Mouse (Mus musculus): ENCODE results near the gene Pa2g4. TPM values are rescaled to one million over a fixed set of nuclear protein-coding genes. Genes with fewer than 3 reads are reported as not detected.

The Pa2g4 gene
- polyA plus RNA-seq, 1 experiment from 2014 or later, result 187 TPM

DNA sequence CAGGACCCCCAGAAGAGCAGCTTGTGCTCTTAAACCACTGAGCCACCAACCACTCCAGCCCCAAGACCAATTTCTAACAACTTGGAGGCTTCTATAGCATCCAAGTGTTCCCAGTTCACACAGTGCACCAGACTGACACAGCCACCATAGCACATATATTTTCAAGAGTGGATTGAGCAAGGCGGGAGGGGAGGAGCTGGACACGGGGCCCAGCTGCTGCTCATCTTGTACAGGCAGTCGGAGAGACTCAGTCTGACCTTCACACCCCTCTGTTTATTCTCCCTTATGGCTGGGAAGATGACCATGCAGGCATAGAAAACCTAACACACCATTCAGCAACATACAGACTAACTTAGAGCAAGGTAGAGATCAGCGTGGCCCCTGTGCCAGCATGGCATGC, 56.0 kb downstream of the Pa2g4 start:
- Histone ChIP-seq H3K4me2 (ENCODE audit: low read length) (no peak overlapping the region), H3K4me1 (ENCODE audit: control insufficient read depth, insufficient read depth, low read length) (no peaks in the 10 kb centered on the region), H3K36me3 (ENCODE audit: control insufficient read depth, insufficient read depth, low read length) (peaks cover 4% of the 10 kb centered on the region; the same call in 1 of the 2 replicates), H3K27me3 (replicated peaks; ENCODE audit: control insufficient read depth, insufficient read depth, low read length) (no peaks in the 10 kb centered on the region), H3K4me3 (ENCODE audit: low read depth, low read length) (no peak overlapping the region), H3K9me3 (replicated peaks; ENCODE audit: control insufficient read depth, low read length) (no peaks in the 10 kb centered on the region), H3K9ac (ENCODE audit: low read length) (no peak overlapping the region), H3K27ac (ENCODE audit: low read depth, low read length) (no peak overlapping the region)
- DNase-seq (ENCODE audit: low spot score), result no peak
- no peak for ATAC-seq
- WGBS, result 87% methylated on average over 4 of the region's 4 CpGs

DNA sequence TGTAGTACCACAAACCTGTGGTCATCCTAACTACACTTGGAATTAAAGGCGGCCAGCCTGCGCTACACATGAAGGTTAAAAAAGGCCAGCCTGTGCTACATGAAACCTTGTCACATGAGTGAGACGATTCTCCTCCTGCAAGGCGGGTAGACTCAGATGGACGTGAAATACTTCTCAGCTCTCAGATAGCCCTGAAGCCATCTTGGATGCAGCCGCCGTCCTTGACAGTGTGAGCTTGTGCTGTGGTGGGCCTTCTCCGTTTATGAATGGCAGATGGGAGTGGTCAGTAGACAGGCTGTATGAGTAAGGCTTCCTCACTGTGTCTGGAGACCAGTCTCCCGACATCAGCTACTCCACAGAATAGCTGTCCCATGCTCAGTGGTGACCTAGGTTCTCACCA, 56.6 kb downstream of the Pa2g4 start:
- WGBS, result 93% methylated on average over 9 of the region's 9 CpGs
- H3K4me3 ChIP-seq (ENCODE audit: low read depth, low read length), result no peak overlapping the region
- no peak for DNase-seq (ENCODE audit: low spot score)
- H3K4me2 ChIP-seq (ENCODE audit: low read length), result no peak overlapping the region
- no peak overlapping the region for H3K27ac ChIP-seq (ENCODE audit: low read depth, low read length)
- no peak overlapping the region for H3K9ac ChIP-seq (ENCODE audit: low read length)
- H3K9me3 ChIP-seq (replicated peaks; ENCODE audit: control insufficient read depth, low read length), result no peaks in the 10 kb centered on the region
- peaks cover 4% of the 10 kb centered on the region; the same call in 1 of the 2 replicates for H3K36me3 ChIP-seq (ENCODE audit: control insufficient read depth, insufficient read depth, low read length)
- no peaks in the 10 kb centered on the region for H3K27me3 ChIP-seq (replicated peaks; ENCODE audit: control insufficient read depth, insufficient read depth, low read length)
- no peaks in the 10 kb centered on the region for H3K4me1 ChIP-seq (ENCODE audit: control insufficient read depth, insufficient read depth, low read length)
- ATAC-seq, result no peak

DNA sequence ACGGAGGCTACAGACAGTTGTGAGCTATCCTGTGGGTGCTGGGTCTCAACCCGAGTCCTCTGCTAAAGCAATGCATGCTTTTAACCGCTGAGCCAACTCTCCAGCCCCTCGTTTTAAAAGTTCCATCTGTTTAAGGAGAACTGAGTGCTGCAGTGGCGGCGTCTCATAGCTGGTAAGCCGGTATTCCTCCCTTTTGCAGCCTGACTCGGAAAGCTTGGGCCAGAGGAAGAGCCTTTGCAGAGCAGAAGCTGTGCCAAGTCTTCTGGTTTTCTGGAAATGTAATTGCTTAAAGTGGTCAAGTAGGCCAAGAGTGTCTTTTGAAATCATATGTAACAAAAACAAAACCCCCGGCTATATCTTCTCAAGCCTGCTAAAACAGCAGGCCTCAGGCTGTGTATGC, 57.5 kb downstream of the Pa2g4 start:
- Histone ChIP-seq H3K4me3 (ENCODE audit: low read depth, low read length) (no peak overlapping the region), H3K36me3 (ENCODE audit: control insufficient read depth, insufficient read depth, low read length) (no peaks in the 10 kb centered on the region), H3K9me3 (replicated peaks; ENCODE audit: control insufficient read depth, low read length) (no peaks in the 10 kb centered on the region), H3K4me2 (ENCODE audit: low read length) (no peak overlapping the region), H3K4me1 (ENCODE audit: control insufficient read depth, insufficient read depth, low read length) (no peaks in the 10 kb centered on the region), H3K27me3 (replicated peaks; ENCODE audit: control insufficient read depth, insufficient read depth, low read length) (no peaks in the 10 kb centered on the region), H3K9ac (ENCODE audit: low read length) (no peak overlapping the region), H3K27ac (ENCODE audit: low read depth, low read length) (no peak overlapping the region)
- ATAC-seq (no peak), DNase-seq (ENCODE audit: low spot score) (no peak)
- WGBS, result 83% methylated on average over 9 of the region's 9 CpGs

Small RNA genes lying within 50 kb of the gene (microRNA-seq; reads per million reads assigned to microRNA genes)
- gene Gm47275 (not detected), gene Mir6916 (not detected), gene Mir6917 (not detected)

Other genes starting within 250 kb of the Pa2g4 start
- 231 and 256 TPM in 2 replicates for gene Cnpy2, start 243.5 kb downstream of the Pa2g4 start, polyA plus RNA-seq (2014; fragmentation: Nextera tagmentation; extraction: Ambion mirVana)
- 234 and 243 TPM in 2 replicates for gene Cs, start 228.3 kb downstream of the Pa2g4 start, polyA plus RNA-seq (2014; fragmentation: Nextera tagmentation; extraction: Ambion mirVana)
- 22.8 and 26.9 TPM in 2 replicates for gene Coq10a, start 197.0 kb downstream of the Pa2g4 start, polyA plus RNA-seq (2014; fragmentation: Nextera tagmentation; extraction: Ambion mirVana)
- gene Ankrd52, start 188.9 kb downstream of the Pa2g4 start, polyA plus RNA-seq (2014; fragmentation: Nextera tagmentation; extraction: Ambion mirVana), result 6.8 and 10.3 TPM in 2 replicates
- not detected in 2 replicates for gene Slc39a5, start 164.8 kb downstream of the Pa2g4 start, polyA plus RNA-seq (2014; fragmentation: Nextera tagmentation; extraction: Ambion mirVana)
- gene Nabp2, start 154.5 kb downstream of the Pa2g4 start, polyA plus RNA-seq (2014; fragmentation: Nextera tagmentation; extraction: Ambion mirVana), result 147 and 180 TPM in 2 replicates
- gene Rnf41, start 154.3 kb downstream of the Pa2g4 start, polyA plus RNA-seq (2014; fragmentation: Nextera tagmentation; extraction: Ambion mirVana), result 94.2 and 107 TPM in 2 replicates
- gene Smarcc2, start 106.7 kb downstream of the Pa2g4 start, polyA plus RNA-seq (2014; fragmentation: Nextera tagmentation; extraction: Ambion mirVana), result 178 and 201 TPM in 2 replicates
- 732 and 818 TPM in 2 replicates for gene Myl6, start 71.8 kb downstream of the Pa2g4 start, polyA plus RNA-seq (2014; fragmentation: Nextera tagmentation; extraction: Ambion mirVana)
- 4.6 and 5.8 TPM in 2 replicates for gene Myl6b, start 67.3 kb downstream of the Pa2g4 start, polyA plus RNA-seq (2014; fragmentation: Nextera tagmentation; extraction: Ambion mirVana)
- gene Esyt1, start 40.1 kb downstream of the Pa2g4 start, polyA plus RNA-seq (2014; fragmentation: Nextera tagmentation; extraction: Ambion mirVana), result 4.7 and 6.3 TPM in 2 replicates
- gene Zc3h10, start 18.2 kb downstream of the Pa2g4 start, polyA plus RNA-seq (2014; fragmentation: Nextera tagmentation; extraction: Ambion mirVana), result 16.2 and 18.2 TPM in 2 replicates
- gene Rpl41, start 16.7 kb downstream of the Pa2g4 start, polyA plus RNA-seq (2014; fragmentation: Nextera tagmentation; extraction: Ambion mirVana), result 2,276 and 3,259 TPM in 2 replicates
- 0.17 and 0.40 TPM in 2 replicates for gene Erbb3, start 23.7 kb upstream of the Pa2g4 start, polyA plus RNA-seq (2014; fragmentation: Nextera tagmentation; extraction: Ambion mirVana)
- gene Rps26, start 60.8 kb upstream of the Pa2g4 start, polyA plus RNA-seq (2014; fragmentation: Nextera tagmentation; extraction: Ambion mirVana), result 522 and 721 TPM in 2 replicates
- 6.5 and 9.2 TPM in 2 replicates for gene Ikzf4, start 80.0 kb upstream of the Pa2g4 start, polyA plus RNA-seq (2014; fragmentation: Nextera tagmentation; extraction: Ambion mirVana)
- gene Suox, start 108.1 kb upstream of the Pa2g4 start, polyA plus RNA-seq (2014; fragmentation: Nextera tagmentation; extraction: Ambion mirVana), result 9.1 and 9.8 TPM in 2 replicates
- 89.4 and 98.8 TPM in 2 replicates for gene Rab5b, start 130.3 kb upstream of the Pa2g4 start, polyA plus RNA-seq (2014; fragmentation: Nextera tagmentation; extraction: Ambion mirVana)
- 0.27 and 0.83 TPM in 2 replicates for gene Pmel, start 138.2 kb upstream of the Pa2g4 start, polyA plus RNA-seq (2014; fragmentation: Nextera tagmentation; extraction: Ambion mirVana)
- gene Cdk2, start 139.0 kb upstream of the Pa2g4 start, polyA plus RNA-seq (2014; fragmentation: Nextera tagmentation; extraction: Ambion mirVana), result 41.0 and 43.8 TPM in 2 replicates
- 3.8 and 4.5 TPM in 2 replicates for gene Dgka, start 178.9 kb upstream of the Pa2g4 start, polyA plus RNA-seq (2014; fragmentation: Nextera tagmentation; extraction: Ambion mirVana)
- 48.4 and 55.4 TPM in 2 replicates for gene Pym1, start 181.9 kb upstream of the Pa2g4 start, polyA plus RNA-seq (2014; fragmentation: Nextera tagmentation; extraction: Ambion mirVana)
- 0.37 and 0.62 TPM in 2 replicates for gene Mmp19, start 224.9 kb upstream of the Pa2g4 start, polyA plus RNA-seq (2014; fragmentation: Nextera tagmentation; extraction: Ambion mirVana)
- 40.6 and 47.6 TPM in 2 replicates for gene Dnajc14, start 238.1 kb upstream of the Pa2g4 start, polyA plus RNA-seq (2014; fragmentation: Nextera tagmentation; extraction: Ambion mirVana)
- 7.3 and 8.2 TPM in 2 replicates for gene Tmem198b, start 238.4 kb upstream of the Pa2g4 start, polyA plus RNA-seq (2014; fragmentation: Nextera tagmentation; extraction: Ambion mirVana)

Data from forebrain, embryonic 14.5 days (tissue).